Mouse (Mus musculus): ENCODE measurements around the gene Nlrp2. TPM values are rescaled to one million over a fixed set of nuclear protein-coding genes. Genes with fewer than 3 reads are reported as not detected.

The Nlrp2 gene
- total and polyA plus RNA-seq, 3 experiments = not detected

- no peaks in the 10 kb centered on the region for H3K79me2 ChIP-seq (replicated peaks; ENCODE audit: control insufficient read depth, extremely low read depth, insufficient read depth, poor library complexity, severe bottlenecking)
- dilution Hi-C loops (cut with MboI; ENCODE audit: extremely low pct_ligation_motif_present, extremely low pct_unique_long_range_greater_than_20kb, low sequenced_read_pairs) = no loop called here
- TF ChIP-seq CTCF (conservative IDR thresholded peaks at IDR 0.05 in 1 of 2, IDR thresholded peaks at IDR 0.05 in 1 of 2; ENCODE audit: low read depth in 2 of 2, low read length in 2 of 2) (peak; percentile 32 to 54; a peak in 3 of 4 replicates), SIN3A (IDR thresholded peaks at IDR 0.05; ENCODE audit: low read length) (no peak), CHD2 (IDR thresholded peaks at IDR 0.05; ENCODE audit: low read length) (no peak), BHLHE40 (IDR thresholded peaks at IDR 0.05; ENCODE audit: low read depth, low read length) (no peak), RAD21 (IDR thresholded peaks at IDR 0.05; ENCODE audit: low read depth, low read length) (peak; percentile 54), KAT2A (IDR thresholded peaks at IDR 0.05; ENCODE audit: insufficient replicate concordance, low read length) (no peak), SMC3 (IDR thresholded peaks at IDR 0.05; ENCODE audit: low read depth, low read length) (peak; percentile 42; the same call in 1 of the 2 replicates), TCF12 (IDR thresholded peaks at IDR 0.05; ENCODE audit: low read depth, low read length) (no peak), USF1 (IDR thresholded peaks at IDR 0.05; ENCODE audit: low read depth, low read length) (no peak), ZKSCAN1 (IDR thresholded peaks at IDR 0.05; ENCODE audit: borderline replicate concordance, low read depth, low read length) (no peak), ZMIZ1 (IDR thresholded peaks at IDR 0.05; ENCODE audit: low read depth, low read length) (no peak)
- no peak overlapping the region for H3K4me2 ChIP-seq (ENCODE audit: insufficient read depth, low read depth, poor library complexity, severe bottlenecking)
- peak; percentile 38 for DNase-seq (ENCODE audit: extremely low read depth)
- no peak overlapping the region for H3K4me3 ChIP-seq (replicated peaks in 1 of 3; ENCODE audit: low read depth in 2 of 3, low read length in 2 of 3, poor library complexity in 1 of 3)
- no peak overlapping the region for H3K27ac ChIP-seq (ENCODE audit: insufficient read depth, low read depth)
- H3K27me3 ChIP-seq (replicated peaks) = peaks cover 8% of the 10 kb centered on the region
- H3K36me3 ChIP-seq (replicated peaks in 1 of 2; ENCODE audit: control insufficient read depth in 1 of 2, insufficient read depth in 1 of 2, low read length in 1 of 2) = no peaks in the 10 kb centered on the region
- no peak overlapping the region for H3K9ac ChIP-seq (ENCODE audit: insufficient read depth, low read depth)
- in situ Hi-C loops (cut with MboI; ENCODE audit: low pct_ligation_motif_present, low pct_unique_long_range_greater_than_20kb, low sequenced_read_pairs) = no loop called here
- H3K4me1 ChIP-seq (ENCODE audit: control insufficient read depth in 1 of 2, insufficient read depth in 2 of 2) = no peaks in the 10 kb centered on the region; a peak in 1 of 4 replicates
- peaks cover 2% of the 10 kb centered on the region for H3K9me3 ChIP-seq (replicated peaks; ENCODE audit: low read length)
Observed at GRCm38 (mm10) chr7:5288281-5288680, 62.6 kb downstream of the Nlrp2 start.

- Histone ChIP-seq H3K27ac (ENCODE audit: insufficient read depth, low read depth) (no peak overlapping the region), H3K36me3 (replicated peaks in 1 of 2; ENCODE audit: control insufficient read depth in 1 of 2, insufficient read depth in 1 of 2, low read length in 1 of 2) (no peaks in the 10 kb centered on the region), H3K4me1 (ENCODE audit: control insufficient read depth in 1 of 2, insufficient read depth in 2 of 2) (no peaks in the 10 kb centered on the region), H3K4me2 (ENCODE audit: insufficient read depth, low read depth, poor library complexity, severe bottlenecking) (no peak overlapping the region), H3K79me2 (replicated peaks; ENCODE audit: control insufficient read depth, extremely low read depth, insufficient read depth, poor library complexity, severe bottlenecking) (no peaks in the 10 kb centered on the region), H3K4me3 (replicated peaks in 1 of 3; ENCODE audit: low read depth in 2 of 3, low read length in 2 of 3, poor library complexity in 1 of 3) (no peak overlapping the region), H3K9me3 (replicated peaks; ENCODE audit: low read length) (no peaks in the 10 kb centered on the region), H3K27me3 (replicated peaks) (peaks cover 9% of the 10 kb centered on the region), H3K9ac (ENCODE audit: insufficient read depth, low read depth) (no peak overlapping the region)
- in situ Hi-C loops (cut with MboI; ENCODE audit: low pct_ligation_motif_present, low pct_unique_long_range_greater_than_20kb, low sequenced_read_pairs) = no loop called here
- no peak for TF ChIP-seq NRF1 (IDR thresholded peaks at IDR 0.05; ENCODE audit: low read depth, low read length)
- no peak for TF ChIP-seq PAX5 (IDR thresholded peaks at IDR 0.05; ENCODE audit: low read length)
- no peak for TF ChIP-seq JUND (conservative IDR thresholded peaks at IDR 0.05; ENCODE audit: low read depth, low read length)
- no peak for TF ChIP-seq CHD1 (IDR thresholded peaks at IDR 0.05; ENCODE audit: low read depth, low read length)
- no peak for TF ChIP-seq USF1 (IDR thresholded peaks at IDR 0.05; ENCODE audit: low read depth, low read length)
- no peak for TF ChIP-seq USF2 (conservative IDR thresholded peaks at IDR 0.05; ENCODE audit: low read depth, low read length)
- no peak for TF ChIP-seq ZNF384 (IDR thresholded peaks at IDR 0.05; ENCODE audit: low read depth, low read length)
- TF ChIP-seq ZMIZ1 (IDR thresholded peaks at IDR 0.05; ENCODE audit: low read depth, low read length) = no peak
- no peak for TF ChIP-seq MXI1 (IDR thresholded peaks at IDR 0.05; ENCODE audit: low read depth, low read length)
- TF ChIP-seq ZC3H11A (IDR thresholded peaks at IDR 0.05; ENCODE audit: low read depth, low read length) = no peak
- no peak for TF ChIP-seq SMC3 (IDR thresholded peaks at IDR 0.05; ENCODE audit: low read depth, low read length)
- no peak for TF ChIP-seq E2F4 (IDR thresholded peaks at IDR 0.05; ENCODE audit: insufficient replicate concordance, low read depth, low read length)
- no peak for TF ChIP-seq GABPA (IDR thresholded peaks at IDR 0.05; ENCODE audit: insufficient replicate concordance, low read depth, low read length)
- TF ChIP-seq SIN3A (IDR thresholded peaks at IDR 0.05; ENCODE audit: low read length) = no peak
- no peak for TF ChIP-seq TCF12 (IDR thresholded peaks at IDR 0.05; ENCODE audit: low read depth, low read length)
- TF ChIP-seq MAFK (IDR thresholded peaks at IDR 0.05; ENCODE audit: insufficient replicate concordance, low read length) = no peak
- no peak for TF ChIP-seq EP300 (IDR thresholded peaks at IDR 0.05; ENCODE audit: low read length)
- no peak for DNase-seq (ENCODE audit: extremely low read depth)
- dilution Hi-C loops (cut with MboI; ENCODE audit: extremely low pct_ligation_motif_present, extremely low pct_unique_long_range_greater_than_20kb, low sequenced_read_pairs) = no loop called here
Observed at GRCm38 (mm10) chr7:5263051-5263450, 87.8 kb downstream of the Nlrp2 start.

Data from CH12.LX (cell line).